Mouse (Mus musculus): Measurements from ENCODE around the gene Mus81. TPM values are rescaled to one million over a fixed set of nuclear protein-coding genes. Genes with fewer than 3 reads are reported as not detected.

Gene Mus81
- polyA plus RNA-seq, 1 experiment from 2014 or later, result 38.3 TPM

Other genes with a start within 250 kb of the Mus81 start
- gene Pacs1, start 215.3 kb downstream of the Mus81 start, polyA plus RNA-seq (2014; fragmentation: Nextera tagmentation; extraction: Ambion mirVana), result 22.9 and 23.4 TPM in 2 replicates
- 321 and 334 TPM in 2 replicates for gene Sf3b2, start 192.9 kb downstream of the Mus81 start, polyA plus RNA-seq (2014; fragmentation: Nextera tagmentation; extraction: Ambion mirVana)
- 2.9 and 3.3 TPM in 2 replicates for gene Gal3st3, start 190.1 kb downstream of the Mus81 start, polyA plus RNA-seq (2014; fragmentation: Nextera tagmentation; extraction: Ambion mirVana)
- not detected in 2 replicates for gene Catsper1, start 152.7 kb downstream of the Mus81 start, polyA plus RNA-seq (2014; fragmentation: Nextera tagmentation; extraction: Ambion mirVana)
- 1.8 and 2.5 TPM in 2 replicates for gene Cst6, start 138.8 kb downstream of the Mus81 start, polyA plus RNA-seq (2014; fragmentation: Nextera tagmentation; extraction: Ambion mirVana)
- gene Eif1ad, start 121.7 kb downstream of the Mus81 start, polyA plus RNA-seq (2014; fragmentation: Nextera tagmentation; extraction: Ambion mirVana), result 55.4 and 59.7 TPM in 2 replicates
- 499 and 514 TPM in 2 replicates for gene Banf1, start 121.2 kb downstream of the Mus81 start, polyA plus RNA-seq (2014; fragmentation: Nextera tagmentation; extraction: Ambion mirVana)
- gene Sart1, start 99.7 kb downstream of the Mus81 start, polyA plus RNA-seq (2014; fragmentation: Nextera tagmentation; extraction: Ambion mirVana), result 57.1 and 69.1 TPM in 2 replicates
- 2.8 TPM in 1 of 2 replicates, not detected in the other for gene Tsga10ip, start 85.9 kb downstream of the Mus81 start, polyA plus RNA-seq (2014; fragmentation: Nextera tagmentation; extraction: Ambion mirVana)
- 170 and 173 TPM in 2 replicates for gene Drap1, start 63.4 kb downstream of the Mus81 start, polyA plus RNA-seq (2014; fragmentation: Nextera tagmentation; extraction: Ambion mirVana)
- gene AI837181, start 63.3 kb downstream of the Mus81 start, polyA plus RNA-seq (2014; fragmentation: Nextera tagmentation; extraction: Ambion mirVana), result 34.2 and 41.2 TPM in 2 replicates
- not detected in 2 replicates for gene Fosl1, start 40.9 kb downstream of the Mus81 start, polyA plus RNA-seq (2014; fragmentation: Nextera tagmentation; extraction: Ambion mirVana)
- gene Ccdc85b, start 30.5 kb downstream of the Mus81 start, polyA plus RNA-seq (2014; fragmentation: Nextera tagmentation; extraction: Ambion mirVana), result 7.1 TPM in 2 replicates
- 111 and 112 TPM in 2 replicates for gene Fibp, start 27.8 kb downstream of the Mus81 start, polyA plus RNA-seq (2014; fragmentation: Nextera tagmentation; extraction: Ambion mirVana)
- 1.6 and 2.0 TPM in 2 replicates for gene Ctsw, start 19.9 kb downstream of the Mus81 start, polyA plus RNA-seq (2014; fragmentation: Nextera tagmentation; extraction: Ambion mirVana)
- gene Efemp2, start 14.4 kb downstream of the Mus81 start, polyA plus RNA-seq (2014; fragmentation: Nextera tagmentation; extraction: Ambion mirVana), result 136 and 151 TPM in 2 replicates
- 2,844 and 3,105 TPM in 2 replicates for gene Cfl1, start 2.1 kb upstream of the Mus81 start, polyA plus RNA-seq (2014; fragmentation: Nextera tagmentation; extraction: Ambion mirVana)
- gene 1700020D05Rik, start 15.4 kb upstream of the Mus81 start, polyA plus RNA-seq (2014; fragmentation: Nextera tagmentation; extraction: Ambion mirVana), result not detected in 2 replicates
- 9.4 and 10.8 TPM in 2 replicates for gene Snx32, start 22.1 kb upstream of the Mus81 start, polyA plus RNA-seq (2014; fragmentation: Nextera tagmentation; extraction: Ambion mirVana)
- gene Ovol1, start 72.2 kb upstream of the Mus81 start, polyA plus RNA-seq (2014; fragmentation: Nextera tagmentation; extraction: Ambion mirVana), result 17.5 and 18.6 TPM in 2 replicates
- 6.1 and 6.5 TPM in 2 replicates for gene Ap5b1, start 79.6 kb upstream of the Mus81 start, polyA plus RNA-seq (2014; fragmentation: Nextera tagmentation; extraction: Ambion mirVana)
- 124 and 131 TPM in 2 replicates for gene Rnaseh2c, start 113.5 kb upstream of the Mus81 start, polyA plus RNA-seq (2014; fragmentation: Nextera tagmentation; extraction: Ambion mirVana)
- 31.8 and 33.3 TPM in 2 replicates for gene Kat5, start 121.8 kb upstream of the Mus81 start, polyA plus RNA-seq (2014; fragmentation: Nextera tagmentation; extraction: Ambion mirVana)
- 46.7 and 51.2 TPM in 2 replicates for gene Rela, start 149.1 kb upstream of the Mus81 start, polyA plus RNA-seq (2014; fragmentation: Nextera tagmentation; extraction: Ambion mirVana)
- gene Sipa1, start 175.3 kb upstream of the Mus81 start, polyA plus RNA-seq (2014; fragmentation: Nextera tagmentation; extraction: Ambion mirVana), result 18.0 and 21.7 TPM in 2 replicates
- gene Map3k11, start 200.3 kb upstream of the Mus81 start, polyA plus RNA-seq (2014; fragmentation: Nextera tagmentation; extraction: Ambion mirVana), result 23.2 and 28.8 TPM in 2 replicates
- gene Pcnx3, start 200.5 kb upstream of the Mus81 start, polyA plus RNA-seq (2014; fragmentation: Nextera tagmentation; extraction: Ambion mirVana), result 27.6 and 30.8 TPM in 2 replicates
- gene Kcnk7, start 216.0 kb upstream of the Mus81 start, polyA plus RNA-seq (2014; fragmentation: Nextera tagmentation; extraction: Ambion mirVana), result 0.30 and 0.45 TPM in 2 replicates
- 29.6 and 33.6 TPM in 2 replicates for gene Ehbp1l1, start 237.9 kb upstream of the Mus81 start, polyA plus RNA-seq (2014; fragmentation: Nextera tagmentation; extraction: Ambion mirVana)
- 85.8 and 95.7 TPM in 2 replicates for gene Fam89b, start 241.3 kb upstream of the Mus81 start, polyA plus RNA-seq (2014; fragmentation: Nextera tagmentation; extraction: Ambion mirVana)